Mouse (Mus musculus) brown adipose tissue, adult 24 weeks (tissue): Measurements from ENCODE around the gene Oxsm. TPM values are rescaled to one million over a fixed set of nuclear protein-coding genes. Genes with fewer than 3 reads are reported as not detected.

Source experiments
- H3K27ac ChIP-seq: fragments of 200-500 bp; replicated peaks from 2 replicates; pipeline ENCODE4 v1.5.1; 2012; ENCODE audit warnings: low read depth, mild to moderate bottlenecking, low read length
- H3K4me1 ChIP-seq: fragments of 200-500 bp; 2 replicates; pipeline ENCODE4 v1.6.1; 2012; ENCODE audit warnings: low read length, mixed read lengths; ENCODE audit not compliant: control insufficient read depth, insufficient read depth, insufficient read length
- H3K4me3 ChIP-seq: fragments of 200-500 bp; 2 replicates; pipeline ENCODE4 v1.5.1; 2012; ENCODE audit warnings: low read depth, mild to moderate bottlenecking, low read length, moderate library complexity; ENCODE audit not compliant: insufficient read depth
- polyA plus RNA-seq: library from polyadenylated mRNA; stranded (reverse); fragments of >200 nt; gene quantifications from 2 replicates; pipeline ENCODE4 v1.2.4, GENCODE M21; 2012; ENCODE audit not compliant: missing spikeins, insufficient read depth, insufficient read length

Gene Oxsm
- polyA plus RNA-seq = 21.5 and 29.3 TPM in 2 replicates

DNA sequence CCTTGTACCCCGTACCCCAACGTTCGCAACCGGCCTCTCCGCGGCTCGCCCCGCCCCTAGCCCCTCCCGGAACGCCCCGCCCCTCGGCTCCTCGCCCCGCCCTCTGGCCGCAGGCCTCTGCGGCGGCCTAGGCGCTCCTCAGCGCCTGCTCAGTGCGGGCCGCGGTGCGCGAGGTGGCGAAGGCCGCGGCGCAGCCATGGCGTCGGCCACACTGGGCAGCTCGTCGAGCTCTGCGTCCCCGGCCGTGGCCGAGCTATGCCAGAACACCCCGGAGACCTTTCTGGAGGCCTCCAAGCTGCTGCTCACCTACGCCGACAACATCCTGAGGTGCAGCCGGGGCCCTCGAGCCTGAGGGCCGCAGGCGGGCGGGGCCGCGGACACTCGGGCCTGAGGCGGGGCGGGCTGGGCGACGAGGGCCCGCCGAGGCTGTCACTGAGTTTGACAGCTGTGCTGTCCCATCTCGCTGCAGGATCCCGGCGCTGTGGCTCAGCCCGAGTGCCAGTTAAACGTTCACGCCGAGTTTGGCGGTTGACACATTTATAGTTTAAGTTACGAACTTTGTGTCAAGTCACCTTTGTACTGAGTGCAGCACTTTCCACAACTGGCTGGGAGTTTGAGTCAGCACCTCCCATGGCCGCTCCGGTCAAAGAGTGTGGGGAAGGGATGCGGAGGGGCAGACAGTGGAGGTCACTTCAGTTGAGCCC lies at the start of gene Oxsm, which contains the start of gene Ngly1:
Oxsm (minus strand) TSS at position 638 of the 704 bp plus-strand sequence.
Ngly1 (plus strand) TSS at position 110 of the 704 bp plus-strand sequence.
- H3K4me3 ChIP-seq = peak within 1 kb of the TSS; percentile 88
- H3K27ac ChIP-seq = peak within 1 kb of the TSS; percentile 97
- peaks cover 3% of the 10 kb centered on the region for H3K4me1 ChIP-seq

DNA sequence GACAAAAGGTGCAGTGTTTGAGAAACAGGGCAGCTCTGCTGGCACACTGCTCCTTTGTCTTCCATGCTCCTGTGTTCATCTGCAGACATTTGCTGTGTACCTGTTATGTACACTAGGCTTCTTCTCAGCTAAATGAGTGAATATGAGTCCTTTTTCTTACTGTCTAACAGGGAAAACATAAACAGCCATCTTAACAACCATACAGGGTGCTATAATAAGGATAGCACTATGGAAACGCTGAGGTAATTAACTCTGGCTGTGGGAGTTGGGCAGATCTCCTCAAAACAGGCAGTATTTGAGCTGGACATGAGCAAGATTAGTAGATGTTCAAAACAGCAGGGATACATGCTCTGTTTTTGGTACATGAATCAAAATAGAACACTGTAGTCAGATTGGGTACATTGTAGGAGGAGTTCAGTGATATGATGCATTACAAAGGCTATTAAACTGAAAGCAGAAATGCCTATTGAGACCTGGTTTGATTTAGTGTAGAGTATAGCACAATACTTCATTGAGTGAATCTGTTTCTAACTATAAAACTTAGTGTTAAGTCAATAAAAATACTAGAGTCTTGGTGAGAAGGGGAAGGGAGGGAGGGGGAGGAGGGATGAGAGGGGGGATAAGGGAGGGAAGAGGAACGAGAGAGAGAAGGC lies 47.3 kb upstream of the Oxsm start:
- H3K27ac ChIP-seq = no peak overlapping the region
- H3K4me1 ChIP-seq = 0 out of 2 replicates have a peak, but pooled peaks cover 1% of the 10 kb centered on the region
- H3K4me3 ChIP-seq = no peak overlapping the region

DNA sequence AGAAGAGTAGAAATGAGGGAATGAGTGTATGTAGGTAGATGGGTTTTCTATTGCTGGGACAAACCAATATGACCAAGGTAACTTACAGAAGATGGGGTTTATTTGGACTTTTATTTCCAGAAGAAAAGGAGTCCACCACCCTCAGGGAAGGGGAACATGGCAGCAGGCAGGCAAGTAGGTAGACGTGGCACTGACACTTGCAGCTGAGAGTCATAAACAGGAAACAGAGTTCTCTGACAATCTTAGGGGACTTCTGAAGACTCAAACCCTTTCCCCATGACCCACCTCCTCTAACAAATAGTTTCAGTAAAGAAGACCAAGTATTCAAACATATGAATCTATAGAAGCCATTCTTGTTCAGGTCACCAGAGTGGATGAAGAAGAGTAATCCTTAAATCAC lies 44.3 kb upstream of the Oxsm start:
- no peaks in the 10 kb centered on the region for H3K4me1 ChIP-seq
- no peak overlapping the region for H3K4me3 ChIP-seq
- no peak overlapping the region for H3K27ac ChIP-seq

DNA sequence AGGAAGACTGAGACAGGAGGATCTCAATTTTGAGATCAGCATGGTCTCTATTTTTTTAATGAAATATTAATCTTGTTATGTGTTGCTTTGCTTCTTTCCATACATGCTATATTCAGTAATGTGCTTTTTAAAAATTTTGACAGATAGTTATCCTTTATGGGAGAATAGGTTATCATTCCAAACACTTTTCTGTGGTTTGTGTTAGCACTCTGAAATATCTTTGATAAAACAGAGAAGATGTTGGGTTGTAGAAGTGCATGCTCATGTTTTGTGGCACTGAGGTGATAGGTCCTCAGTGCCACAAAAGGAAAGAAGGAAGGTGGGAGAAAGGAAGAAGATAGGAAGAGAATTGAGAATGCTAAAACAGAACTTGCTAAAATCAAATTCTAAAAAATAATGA lies 43.4 kb upstream of the Oxsm start:
- no peak overlapping the region for H3K4me3 ChIP-seq
- H3K27ac ChIP-seq = no peak overlapping the region
- H3K4me1 ChIP-seq = no peaks in the 10 kb centered on the region

DNA sequence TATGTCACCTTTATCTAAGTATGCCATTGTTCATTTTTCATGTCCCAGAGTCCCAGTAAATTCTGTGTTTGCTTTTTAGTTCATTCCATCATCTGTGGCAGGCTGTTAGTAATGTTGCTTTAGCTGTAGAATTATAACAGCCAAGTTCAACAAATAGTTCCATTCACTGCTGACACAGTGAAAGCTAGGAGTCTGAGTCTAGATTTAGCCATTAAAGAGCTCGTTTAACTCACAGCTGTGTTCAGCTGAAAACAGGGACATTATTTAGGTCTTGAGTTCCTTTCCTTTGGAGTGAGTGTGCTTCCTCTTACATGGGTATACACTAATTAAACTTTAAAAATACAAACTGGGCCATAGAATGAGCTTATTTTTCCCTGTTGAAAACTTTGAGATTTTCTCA lies 42.8 kb upstream of the Oxsm start:
- Histone ChIP-seq H3K4me1 (no peaks in the 10 kb centered on the region), H3K27ac (no peak overlapping the region), H3K4me3 (no peak overlapping the region)

DNA sequence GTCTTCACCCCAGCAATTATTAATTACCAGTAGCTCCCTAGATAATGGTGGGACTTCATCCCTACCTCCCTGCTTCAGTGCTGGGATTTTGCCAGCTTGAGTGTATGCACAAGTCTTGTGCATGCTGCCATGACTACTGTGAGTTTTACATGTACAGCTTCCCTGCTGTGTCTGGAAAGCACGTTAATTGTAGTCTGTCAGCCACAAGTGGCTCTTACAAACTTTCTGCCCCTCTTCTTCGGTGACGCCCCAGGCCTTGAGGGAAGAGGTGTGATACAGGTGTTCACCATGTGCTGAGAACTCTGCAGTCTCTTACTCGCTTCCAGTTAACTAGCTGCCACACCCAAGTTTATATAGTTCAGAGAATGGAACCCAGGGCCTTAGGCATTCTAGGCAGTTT lies 34.4 kb upstream of the Oxsm start:
- no peaks in the 10 kb centered on the region for H3K4me1 ChIP-seq
- no peak overlapping the region for H3K4me3 ChIP-seq
- H3K27ac ChIP-seq = no peak overlapping the region

DNA sequence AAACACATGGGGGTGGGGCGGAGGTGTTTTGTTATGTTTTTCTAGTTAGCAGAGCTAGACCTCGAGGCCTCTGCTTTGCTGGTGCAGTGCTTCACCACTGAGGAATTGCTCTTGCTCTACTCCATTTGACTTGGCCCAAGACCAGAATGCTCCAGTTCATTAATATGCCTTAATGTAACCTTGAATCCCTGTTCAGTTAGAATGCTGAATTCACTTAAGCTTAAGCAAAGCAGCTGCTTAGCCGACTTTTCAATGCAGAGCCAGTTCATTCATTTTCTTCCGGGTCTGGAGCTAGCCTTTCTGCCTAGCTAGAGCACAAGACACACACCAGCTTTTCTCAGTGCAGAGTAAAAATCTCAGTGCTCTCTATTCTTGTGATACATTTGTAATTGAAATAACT lies 29.6 kb upstream of the Oxsm start:
- Histone ChIP-seq H3K27ac (no peak overlapping the region), H3K4me3 (no peak overlapping the region), H3K4me1 (no peaks in the 10 kb centered on the region)

DNA sequence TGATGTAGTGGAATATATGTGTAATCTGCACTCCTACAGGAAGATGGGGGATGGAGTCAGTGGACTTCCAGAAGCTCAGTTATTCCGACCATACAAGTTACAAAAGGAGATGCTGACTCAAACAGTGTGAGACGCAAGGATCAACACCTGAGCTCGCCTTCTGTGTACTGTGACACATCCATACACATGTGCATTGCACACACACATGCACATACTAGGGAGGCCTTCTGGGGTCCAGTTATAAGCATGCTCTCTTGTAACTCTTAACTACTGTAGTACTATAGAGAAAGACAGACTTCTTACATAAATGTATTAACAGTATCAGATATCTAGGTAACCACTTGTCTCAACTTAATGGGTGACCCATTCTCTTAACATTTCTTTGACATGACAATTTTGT lies 24.1 kb upstream of the Oxsm start:
- Histone ChIP-seq H3K27ac (no peak overlapping the region), H3K4me1 (no peaks in the 10 kb centered on the region), H3K4me3 (no peak overlapping the region)

DNA sequence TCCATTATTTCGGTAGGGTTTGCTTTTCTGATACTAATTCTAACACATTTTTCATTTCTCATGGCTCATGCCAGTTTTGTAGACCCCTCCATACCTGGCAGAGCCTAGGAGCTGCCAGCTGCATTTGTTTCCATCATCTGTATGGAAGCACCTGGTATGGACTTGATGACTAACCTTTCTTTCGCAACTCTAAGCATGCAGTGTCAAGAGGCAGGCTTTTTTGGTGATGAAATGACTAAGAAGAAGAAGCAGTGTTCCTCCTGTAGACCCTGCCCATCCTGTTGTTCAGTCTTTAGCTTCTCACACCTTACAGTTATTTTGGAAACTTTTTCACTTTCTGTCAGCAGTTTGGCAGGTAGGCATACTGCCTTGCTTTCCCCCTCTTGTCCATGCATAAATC lies 20.2 kb upstream of the Oxsm start:
- Histone ChIP-seq H3K4me1 (no peaks in the 10 kb centered on the region), H3K27ac (no peak overlapping the region), H3K4me3 (no peak overlapping the region)

DNA sequence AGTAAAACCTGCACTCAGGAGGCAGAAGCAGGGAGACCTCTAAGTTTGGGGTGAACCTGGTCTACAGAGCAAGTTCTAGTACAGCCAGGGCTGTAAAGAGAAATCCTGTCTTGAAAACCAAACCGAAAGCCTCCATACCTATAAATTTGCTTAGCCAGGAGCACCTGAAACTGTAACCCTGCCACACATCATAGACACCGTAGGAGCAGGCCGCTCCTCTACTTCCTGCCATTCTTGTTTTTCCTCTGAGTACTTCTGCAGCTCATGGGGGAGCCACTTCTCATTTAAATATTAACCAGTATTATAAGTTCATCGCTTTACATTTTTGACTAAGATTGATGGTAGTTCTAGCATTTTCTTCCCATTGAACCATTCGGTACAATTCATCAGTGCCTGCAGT lies 17.4 kb upstream of the Oxsm start:
- Histone ChIP-seq H3K4me3 (no peak overlapping the region), H3K27ac (no peak overlapping the region), H3K4me1 (no peaks in the 10 kb centered on the region)

DNA sequence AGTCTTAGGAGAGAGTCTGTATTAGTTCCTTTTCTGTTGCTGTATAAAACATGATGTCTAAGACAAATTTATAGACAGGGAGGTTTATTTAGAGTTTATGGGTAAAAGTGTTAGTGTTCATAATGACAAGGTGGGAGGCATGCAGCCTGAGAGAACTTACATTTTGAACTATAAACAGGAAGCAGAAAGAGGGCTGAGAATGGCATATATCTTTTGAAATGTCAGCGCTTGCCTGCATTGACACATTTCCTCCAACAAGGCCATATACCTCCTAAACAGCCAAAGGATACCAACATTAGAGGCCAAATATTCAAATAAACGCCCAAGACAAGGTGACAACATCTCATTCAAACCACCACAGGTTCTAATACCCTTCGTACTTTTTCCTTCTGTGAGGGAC lies 12.3 kb upstream of the Oxsm start:
- Histone ChIP-seq H3K4me3 (no peak overlapping the region), H3K4me1 (no peaks in the 10 kb centered on the region; the same call in 1 of the 2 replicates), H3K27ac (no peak overlapping the region)

DNA sequence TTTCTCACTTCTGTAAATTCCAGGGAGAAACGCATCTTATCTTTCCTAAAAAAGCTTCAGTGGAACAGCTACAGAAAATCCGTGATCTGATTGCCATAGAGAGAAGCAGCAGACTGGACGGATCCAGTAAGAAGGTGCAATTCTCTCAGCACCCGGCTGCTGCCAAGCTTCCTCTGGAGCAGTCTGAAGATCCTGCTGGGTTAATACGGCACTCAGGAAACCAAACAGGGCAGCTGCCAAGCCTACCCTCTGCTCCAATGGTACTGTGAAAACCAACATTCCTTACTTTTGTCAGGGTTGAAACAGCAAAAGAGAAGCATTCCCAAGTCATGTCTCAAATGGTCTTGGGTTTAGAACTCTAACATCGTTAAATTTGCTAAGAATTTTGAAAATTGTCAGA lies 10.9 kb upstream of the Oxsm start:
- Histone ChIP-seq H3K4me1 (no peaks in the 10 kb centered on the region; the same call in 1 of the 2 replicates), H3K27ac (no peak overlapping the region)

DNA sequence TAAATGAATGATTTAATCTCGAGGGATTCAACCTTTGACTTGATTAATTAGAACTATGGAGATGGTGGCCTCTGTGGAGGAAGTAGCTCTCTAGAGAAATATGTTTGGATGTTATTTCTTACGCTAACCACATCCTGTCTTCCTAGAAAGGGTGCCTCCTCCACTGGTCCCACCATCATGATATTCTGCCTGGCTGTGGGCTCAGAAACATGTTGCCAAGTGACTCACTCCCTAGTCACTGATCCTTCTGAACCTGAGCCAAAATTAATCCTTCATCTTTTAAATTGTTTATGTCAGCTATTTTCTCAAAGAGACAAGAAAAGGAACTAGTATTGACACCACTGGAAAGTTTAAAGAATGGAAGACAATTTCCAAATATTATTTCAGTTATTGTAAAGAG lies 6.6 kb upstream of the Oxsm start:
- H3K4me3 ChIP-seq = no peak overlapping the region
- H3K27ac ChIP-seq = no peak overlapping the region
- H3K4me1 ChIP-seq = no peaks in the 10 kb centered on the region; the same call in 1 of the 2 replicates

More for the DNA sequence above, 10.9 kb upstream of the Oxsm start:
- H3K4me3 ChIP-seq = no peak overlapping the region

DNA sequence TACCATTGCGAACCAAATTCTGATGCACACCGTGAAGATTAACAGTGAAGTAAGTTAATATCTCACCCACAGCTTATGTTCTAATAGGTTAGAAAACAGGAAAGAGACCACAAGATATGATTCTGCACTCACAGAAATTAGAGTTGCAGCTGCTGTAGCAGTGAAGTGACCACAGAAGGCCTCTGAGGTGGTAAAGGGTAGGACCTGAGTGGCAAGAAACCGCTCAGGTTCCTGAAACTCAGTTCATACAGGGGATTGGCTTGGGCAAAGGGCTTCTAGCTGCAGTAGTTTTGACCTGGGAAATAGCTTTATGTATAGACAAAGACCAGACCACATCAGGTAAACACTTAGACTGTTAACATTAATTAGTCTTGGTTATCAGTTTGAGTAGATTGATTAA lies 6.1 kb upstream of the Oxsm start:
- Histone ChIP-seq H3K4me1 (no peaks in the 10 kb centered on the region; the same call in 1 of the 2 replicates), H3K4me3 (no peak overlapping the region), H3K27ac (no peak overlapping the region)

DNA sequence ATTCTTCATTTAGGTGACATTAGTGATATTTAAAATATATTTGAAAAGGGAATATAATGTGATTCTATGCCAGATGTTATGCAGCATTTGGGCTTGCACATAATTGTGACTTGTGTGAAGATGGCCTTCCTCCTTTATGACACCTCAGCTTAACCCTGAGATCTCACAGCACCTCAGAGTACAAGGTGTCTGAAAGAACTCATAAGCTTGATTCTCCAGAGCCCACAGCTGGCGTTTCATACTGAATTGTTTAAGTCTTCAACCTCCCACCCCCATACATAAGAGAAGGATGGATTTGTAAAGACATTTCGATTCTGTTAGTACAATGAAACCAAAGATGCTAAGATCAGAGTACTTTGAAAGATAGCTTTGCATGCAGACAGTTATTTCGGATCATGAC lies 491 bp upstream of the Oxsm start:
- Histone ChIP-seq H3K4me3 (peak overlapping the region; percentile 88), H3K4me1 (peaks cover 3% of the 10 kb centered on the region), H3K27ac (peak overlapping the region; percentile 97)
